Mouse (Mus musculus): ENCODE results near the gene Cdr2.
"Not testable (repeated sequence)": the region's sequence is repeated elsewhere in the genome, so short reads cannot be mapped to it uniquely, and the experiment has no call there.

Cdr2 gene

DNA sequence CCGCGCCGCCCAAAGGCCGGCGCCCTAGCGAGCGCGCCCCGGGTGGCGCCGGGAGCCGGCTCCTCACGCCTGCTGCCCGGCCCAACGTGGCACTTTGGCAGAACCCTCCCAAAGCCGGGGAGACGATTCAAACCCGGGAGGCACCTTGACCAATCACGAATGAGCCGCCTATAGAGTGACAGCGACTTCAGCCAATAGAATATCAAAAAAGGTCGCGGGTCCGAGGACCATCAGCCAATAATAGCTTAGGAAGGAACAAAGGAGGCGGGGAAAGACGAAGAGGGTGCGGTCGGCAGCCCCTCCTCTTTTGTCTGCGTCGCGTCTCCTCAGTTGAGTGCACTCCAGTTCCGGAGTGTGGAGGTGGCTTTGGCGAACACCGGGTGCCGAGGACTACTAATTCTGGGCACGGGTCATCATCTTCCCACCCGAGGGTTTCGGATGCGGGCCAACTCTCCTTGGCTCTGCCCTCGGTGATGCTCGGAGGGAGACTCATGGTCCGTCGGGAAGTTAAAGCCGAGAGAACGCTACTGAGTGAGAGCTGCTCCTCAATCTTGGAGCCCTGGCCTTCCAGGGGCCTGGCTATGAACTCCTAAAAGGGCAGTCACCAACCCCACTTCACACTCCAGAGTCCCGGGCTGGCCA is at the start of gene Cdr2, which contains the start of gene Mfsd13b:
Cdr2 (minus strand) TSS at position 113 of the 642 bp plus-strand sequence.
Mfsd13b (plus strand) TSS at position 310 of the 642 bp plus-strand sequence.
- peak; percentile 94 to 95 for DNase-seq

DNA sequence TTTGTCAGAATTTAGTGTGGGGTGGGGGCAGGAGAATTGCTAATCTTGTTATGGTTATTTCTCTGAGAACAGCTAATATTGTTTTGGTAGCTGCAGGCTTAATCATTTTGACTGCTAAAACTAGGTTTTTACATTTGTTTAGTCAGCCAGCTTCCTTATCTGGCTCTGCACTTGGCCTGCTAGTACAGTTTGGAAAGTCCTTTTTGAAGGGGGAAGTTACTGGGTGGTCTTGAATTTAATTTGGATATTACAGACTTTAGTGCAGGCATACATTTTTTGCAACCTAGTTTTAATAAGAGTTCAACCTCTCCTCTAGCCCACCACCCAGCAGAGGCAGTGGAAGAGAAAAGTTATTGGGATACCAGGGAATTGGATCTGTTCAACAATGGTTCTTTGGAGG is 47.8 kb upstream of the Cdr2 start:
- not testable (repeated sequence) for DNase-seq

DNA sequence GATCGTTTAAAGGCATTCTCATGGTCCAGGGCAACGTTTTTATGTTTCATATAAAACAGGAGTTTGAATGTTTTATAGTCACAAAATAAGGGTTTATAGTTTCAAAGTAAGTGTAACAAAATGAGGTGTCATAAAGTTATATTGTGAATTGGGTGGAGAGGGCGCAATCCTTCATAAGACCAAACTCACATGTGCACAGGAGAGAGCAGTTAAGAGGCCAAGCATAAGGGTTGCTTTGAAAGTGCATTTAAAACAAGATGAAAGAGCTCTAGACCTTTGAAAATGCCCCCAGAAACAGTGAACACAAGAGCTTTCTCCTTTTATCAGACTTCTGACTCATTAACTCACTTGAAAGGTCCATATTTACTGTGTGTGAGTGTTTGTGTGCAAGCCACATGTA is 44.2 kb upstream of the Cdr2 start:
- DNase-seq: no peak

DNA sequence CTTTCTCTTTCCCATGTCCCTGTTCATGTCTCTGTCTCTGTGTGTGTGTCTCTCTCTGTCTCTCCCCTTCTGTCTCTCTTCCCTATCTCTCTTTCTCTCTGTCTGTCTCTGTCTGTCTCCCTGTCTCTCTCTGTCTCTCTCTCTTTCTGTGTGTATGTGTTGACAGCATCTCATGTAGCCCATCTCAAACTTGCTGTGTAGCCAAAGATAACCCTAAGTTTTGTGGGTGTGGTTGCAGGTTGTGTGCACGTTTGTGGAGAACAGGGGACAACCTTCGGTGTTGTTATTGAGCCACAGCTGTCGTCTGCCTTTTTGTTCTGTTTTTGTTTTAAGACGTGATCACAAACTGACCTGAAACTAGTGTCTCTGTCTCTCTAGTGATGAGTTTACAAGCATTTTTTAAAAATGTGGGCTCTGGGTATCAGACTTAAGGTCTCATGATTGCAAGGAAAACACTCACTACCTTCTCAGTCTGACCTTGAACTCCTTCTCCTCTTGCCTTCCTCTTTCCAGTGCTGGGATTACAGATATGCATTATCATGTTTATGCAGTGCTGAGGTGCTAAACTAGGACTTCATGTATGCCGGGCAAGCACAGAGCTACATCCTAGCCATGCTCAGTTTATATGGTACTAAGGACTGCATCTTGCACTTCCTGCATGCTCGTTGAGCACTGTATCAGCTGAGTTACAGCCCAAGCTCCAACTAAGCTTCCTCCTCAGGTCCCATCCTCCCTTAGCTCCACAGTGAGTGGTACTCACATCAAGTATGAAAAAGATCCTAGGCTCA is 43.3 kb upstream of the Cdr2 start:
- DNase-seq: no peak

DNA sequence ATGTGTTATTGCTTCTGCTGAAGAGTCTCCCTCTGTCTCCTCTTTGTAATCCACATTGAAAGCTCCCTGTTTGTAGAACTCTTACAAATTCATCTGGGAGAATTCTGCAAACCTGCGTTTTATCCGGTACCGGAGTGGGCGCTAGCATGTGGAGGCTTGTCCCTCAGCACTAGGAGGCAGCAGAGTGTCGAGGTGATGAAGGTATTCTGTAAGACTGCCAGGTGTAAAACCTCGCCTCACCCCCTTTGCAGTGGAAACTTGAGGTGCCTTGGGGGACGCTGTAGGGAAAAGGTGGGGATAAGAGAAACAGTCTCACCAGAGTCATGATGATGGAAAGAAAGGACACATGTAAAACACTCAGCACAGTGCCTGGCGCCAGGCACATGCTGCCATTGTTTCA is 38.2 kb upstream of the Cdr2 start:
- DNase-seq: no peak

DNA sequence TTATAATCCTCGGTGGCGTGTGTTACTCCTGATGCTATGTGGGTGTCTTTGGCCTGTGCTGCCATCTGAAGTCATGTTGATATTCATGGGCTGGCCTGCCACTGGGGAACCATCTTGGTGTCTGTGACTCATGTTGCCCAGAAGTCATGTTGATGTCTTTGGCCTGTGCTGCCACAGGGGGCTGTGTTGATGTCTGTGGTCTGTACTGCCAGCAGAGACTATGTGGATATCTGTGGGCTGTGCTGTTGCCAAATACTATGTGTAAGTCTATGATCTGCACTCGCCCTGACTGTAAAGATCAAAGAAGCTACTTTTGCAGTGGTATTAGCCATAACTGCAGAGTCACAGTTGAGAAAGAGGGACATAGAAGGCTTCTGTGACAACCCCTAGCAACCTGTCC is 36.7 kb upstream of the Cdr2 start:
- DNase-seq: no peak

DNA sequence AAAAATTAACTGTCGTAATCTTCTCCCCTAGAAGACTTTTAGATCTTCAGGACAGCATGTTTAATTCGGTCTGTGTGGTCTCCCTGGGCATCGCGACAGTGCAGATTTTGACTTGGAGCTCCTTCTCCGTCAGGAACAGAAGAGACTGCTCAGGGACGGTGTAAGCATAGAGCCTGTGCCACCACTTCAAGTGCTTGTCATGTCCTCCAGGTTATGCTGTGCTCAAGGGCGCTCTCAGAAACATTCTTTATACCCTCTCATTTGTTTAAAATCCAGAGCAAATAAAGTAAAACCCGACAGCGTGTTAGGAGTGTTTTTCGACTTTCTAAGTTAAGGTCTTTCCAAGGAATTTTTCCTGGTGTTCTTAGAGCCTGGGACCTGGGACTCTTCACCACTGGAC is 32.4 kb upstream of the Cdr2 start:
- DNase-seq: no peak

DNA sequence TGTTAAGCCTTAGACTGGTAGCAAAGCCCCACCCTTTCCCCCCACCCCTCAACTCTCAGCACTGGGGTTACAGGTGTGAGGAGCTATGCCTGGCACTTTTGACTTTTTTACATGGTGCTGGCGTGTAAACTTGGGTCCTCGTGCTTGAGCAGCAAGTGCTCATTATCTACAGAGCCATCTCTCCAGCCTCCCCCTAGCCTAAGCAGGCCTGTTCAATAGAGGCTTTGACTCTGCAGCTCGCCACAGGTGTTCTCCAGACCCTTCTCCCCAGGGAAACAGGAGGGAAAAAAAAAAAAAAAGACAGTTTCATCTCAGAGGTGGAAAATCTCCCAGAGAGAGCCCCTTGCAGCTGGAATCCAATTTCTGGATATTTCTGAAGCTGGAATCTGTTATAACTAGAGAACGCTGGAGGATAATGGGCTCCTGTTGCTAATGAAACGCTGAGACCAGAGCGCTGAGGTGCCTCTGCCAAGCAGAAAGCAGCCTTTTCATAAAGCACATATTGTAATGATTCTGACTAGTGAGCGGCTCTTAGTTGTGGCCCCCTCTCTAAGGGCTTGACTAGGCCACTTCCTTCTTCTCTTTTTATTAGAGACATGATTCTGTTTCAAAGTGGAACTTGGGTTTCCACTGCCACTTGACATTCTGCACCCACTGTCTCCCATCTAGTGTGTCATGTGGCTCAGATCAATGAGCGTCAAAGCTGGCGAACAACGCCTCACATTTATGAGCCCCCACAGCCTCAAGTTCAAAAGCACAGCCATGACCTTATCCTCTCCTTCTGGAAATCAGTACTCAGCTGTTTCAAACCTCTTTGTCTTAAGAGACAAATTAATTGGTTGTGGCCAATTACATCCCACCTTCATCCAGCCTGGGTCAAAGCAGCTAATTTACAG is 29.9 kb upstream of the Cdr2 start:
- no peak for DNase-seq

DNA sequence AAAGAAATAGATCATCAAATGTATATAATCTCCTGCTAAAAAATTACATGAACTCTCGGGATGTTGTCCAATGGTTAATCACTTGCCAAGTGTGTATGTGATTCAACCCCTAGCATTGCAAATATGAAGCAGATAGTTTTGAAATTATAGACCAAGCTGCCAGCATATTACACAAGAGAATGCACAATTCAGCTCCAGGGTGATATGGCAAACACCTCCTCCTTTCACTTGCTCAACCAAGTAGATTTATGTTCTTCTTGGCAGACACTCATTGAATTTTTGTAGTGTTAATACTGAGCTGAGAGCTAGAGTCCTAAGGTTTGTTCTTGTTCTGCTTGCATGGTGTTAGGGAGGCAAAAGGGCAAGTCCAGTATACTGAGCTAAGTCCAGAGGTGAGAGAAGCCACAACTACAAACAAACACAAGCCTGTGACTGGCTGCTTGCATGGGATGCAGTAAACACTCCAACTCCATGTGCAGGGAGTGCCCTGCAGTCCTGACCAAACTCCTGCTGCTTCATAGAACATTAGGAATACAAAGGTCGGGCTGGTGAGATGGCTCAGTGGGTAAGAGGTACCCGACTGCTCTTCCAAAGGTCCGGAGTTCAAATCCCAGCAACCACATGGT is 21.8 kb upstream of the Cdr2 start:
- no peak for DNase-seq

DNA sequence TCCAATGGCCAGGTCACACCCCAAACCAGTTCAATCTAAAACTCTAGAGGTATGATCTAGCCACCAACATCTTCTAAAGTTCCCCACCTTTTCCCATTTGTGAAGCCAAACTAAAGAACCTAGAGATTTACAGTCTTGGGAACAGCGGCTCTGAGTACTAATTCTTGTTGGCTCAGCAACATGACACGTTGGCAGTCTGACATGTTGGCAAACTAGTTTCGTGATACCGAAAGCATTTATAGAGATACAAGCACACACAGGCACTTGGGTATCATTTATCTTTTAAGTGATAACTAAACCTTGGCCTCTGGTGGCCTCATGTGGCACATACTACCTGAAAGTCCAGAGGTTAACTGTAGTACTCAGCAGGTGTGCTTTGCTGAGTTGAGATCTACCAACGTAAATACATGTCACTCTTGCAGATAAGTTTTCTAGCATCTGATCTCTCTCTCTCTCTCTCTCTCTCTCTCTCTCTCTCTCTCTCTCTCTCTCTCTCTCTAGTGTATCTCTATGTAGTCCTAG is 20.4 kb upstream of the Cdr2 start:
- no peak for DNase-seq

DNA sequence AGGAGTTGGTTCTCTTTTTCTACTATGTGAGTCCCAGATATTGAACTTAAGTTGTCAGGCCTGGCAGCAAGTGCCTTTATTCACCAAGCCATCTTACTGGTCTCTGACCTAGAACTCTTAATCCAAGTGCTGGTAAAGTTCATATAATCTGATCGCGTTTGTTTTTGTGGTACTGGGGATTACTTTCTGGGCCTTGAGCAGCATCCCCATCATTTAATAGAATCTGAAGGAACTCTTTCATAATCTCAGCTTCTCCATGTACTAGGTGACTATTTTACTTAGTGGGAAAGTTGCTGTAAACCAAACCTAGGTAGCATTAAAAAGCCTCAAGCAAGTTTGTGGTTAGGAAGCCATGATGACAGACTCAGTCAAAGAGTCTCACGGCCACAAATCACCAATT is 19.8 kb upstream of the Cdr2 start:
- DNase-seq: no peak

DNA sequence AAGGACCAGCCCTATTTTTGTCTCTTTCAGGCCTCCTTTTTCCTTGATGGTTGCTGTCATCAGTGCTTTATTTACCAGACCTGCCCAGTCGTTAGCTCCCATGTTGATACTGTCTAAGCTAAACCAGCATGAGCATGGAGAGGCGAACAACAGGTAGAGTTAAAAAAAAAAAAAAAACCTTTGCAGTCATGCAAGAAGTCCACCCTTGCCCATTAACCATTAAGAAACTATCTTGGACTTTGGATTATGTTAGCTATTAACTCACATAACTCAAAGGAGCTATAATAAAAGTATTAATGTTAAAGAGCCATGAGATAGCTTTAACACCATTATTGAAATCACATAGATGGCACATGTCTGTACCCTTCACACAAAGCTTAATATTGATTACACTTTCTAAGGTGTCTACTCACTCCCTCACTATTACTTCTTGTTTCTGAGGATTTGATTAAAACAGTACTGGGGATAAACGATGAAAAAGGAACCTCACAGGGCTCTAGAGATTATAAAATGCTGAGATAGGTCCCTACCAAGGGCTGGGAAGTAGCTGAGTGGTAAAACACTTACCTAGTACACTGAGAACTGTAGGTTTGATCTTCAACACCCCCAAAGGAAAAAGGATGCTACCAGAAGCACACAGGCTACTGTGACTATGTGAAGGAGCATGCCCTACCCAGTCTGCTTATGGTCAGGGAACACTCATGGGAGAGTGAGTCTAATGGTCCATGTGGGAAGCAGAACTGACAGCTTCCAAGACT is 18.1 kb upstream of the Cdr2 start:
- no peak for DNase-seq

DNA sequence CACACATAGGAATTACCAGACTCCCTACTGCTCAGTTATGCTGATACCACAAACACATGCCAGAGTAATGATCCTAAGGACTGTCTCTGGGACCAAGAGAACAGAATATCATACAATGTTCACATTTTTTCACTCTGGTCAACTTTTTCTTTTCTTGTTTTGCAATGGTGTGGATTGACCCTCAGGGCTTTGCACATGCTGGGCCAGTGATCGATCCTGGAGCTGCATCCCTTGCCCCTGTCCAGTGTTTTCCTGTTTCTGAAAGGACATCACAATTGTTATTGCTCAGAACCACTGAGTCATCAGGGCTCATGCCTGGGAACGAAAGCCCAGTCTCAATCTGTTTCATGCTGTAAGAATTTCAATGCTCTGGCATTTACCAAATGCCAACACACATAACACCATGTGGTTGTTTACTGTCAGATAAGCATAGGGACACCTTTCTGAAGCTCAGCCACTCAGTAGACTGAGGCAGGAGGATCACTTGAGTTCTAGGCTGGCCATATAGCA is 17.0 kb upstream of the Cdr2 start:
- no peak for DNase-seq

DNA sequence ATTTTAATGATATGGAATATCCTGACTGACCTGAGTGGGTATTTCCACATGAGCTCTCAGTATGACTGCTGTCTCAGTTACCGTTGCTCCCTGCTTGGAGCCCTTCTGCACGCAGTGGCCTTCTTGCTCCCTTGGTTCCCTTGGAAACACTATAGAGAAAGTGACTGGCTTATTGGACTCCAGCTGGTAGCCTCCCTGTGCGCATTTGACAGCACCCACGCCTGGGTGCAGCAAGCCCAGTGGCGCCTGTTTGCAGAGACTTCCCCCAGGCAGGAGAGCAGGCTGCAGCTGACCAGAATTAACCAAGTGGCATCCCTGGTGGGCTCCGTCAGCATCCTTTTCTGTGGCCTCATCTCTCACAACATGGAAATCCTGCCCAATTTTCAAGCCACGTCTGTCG is 9.1 kb upstream of the Cdr2 start:
- no peak for DNase-seq

DNA sequence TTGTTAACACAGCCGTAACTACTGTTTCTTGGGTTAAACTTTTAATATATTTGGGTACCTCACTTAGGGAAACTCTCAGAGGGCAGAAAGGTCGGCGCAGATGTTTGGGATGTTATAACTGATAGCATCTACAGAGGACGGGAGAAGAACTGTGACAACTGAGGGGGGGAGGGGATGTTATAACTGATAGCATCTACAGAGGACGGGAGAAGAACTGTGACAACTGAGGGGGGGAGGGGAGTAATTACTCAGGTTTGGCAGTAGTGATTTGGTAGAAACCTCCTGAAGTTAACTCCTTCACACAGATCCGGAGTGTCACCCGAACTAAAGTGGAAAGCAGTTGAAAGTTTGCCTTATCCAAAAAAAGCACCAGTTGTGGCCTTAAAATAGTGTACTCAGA is 856 bp upstream of the Cdr2 start:
- DNase-seq: no peak

DNA sequence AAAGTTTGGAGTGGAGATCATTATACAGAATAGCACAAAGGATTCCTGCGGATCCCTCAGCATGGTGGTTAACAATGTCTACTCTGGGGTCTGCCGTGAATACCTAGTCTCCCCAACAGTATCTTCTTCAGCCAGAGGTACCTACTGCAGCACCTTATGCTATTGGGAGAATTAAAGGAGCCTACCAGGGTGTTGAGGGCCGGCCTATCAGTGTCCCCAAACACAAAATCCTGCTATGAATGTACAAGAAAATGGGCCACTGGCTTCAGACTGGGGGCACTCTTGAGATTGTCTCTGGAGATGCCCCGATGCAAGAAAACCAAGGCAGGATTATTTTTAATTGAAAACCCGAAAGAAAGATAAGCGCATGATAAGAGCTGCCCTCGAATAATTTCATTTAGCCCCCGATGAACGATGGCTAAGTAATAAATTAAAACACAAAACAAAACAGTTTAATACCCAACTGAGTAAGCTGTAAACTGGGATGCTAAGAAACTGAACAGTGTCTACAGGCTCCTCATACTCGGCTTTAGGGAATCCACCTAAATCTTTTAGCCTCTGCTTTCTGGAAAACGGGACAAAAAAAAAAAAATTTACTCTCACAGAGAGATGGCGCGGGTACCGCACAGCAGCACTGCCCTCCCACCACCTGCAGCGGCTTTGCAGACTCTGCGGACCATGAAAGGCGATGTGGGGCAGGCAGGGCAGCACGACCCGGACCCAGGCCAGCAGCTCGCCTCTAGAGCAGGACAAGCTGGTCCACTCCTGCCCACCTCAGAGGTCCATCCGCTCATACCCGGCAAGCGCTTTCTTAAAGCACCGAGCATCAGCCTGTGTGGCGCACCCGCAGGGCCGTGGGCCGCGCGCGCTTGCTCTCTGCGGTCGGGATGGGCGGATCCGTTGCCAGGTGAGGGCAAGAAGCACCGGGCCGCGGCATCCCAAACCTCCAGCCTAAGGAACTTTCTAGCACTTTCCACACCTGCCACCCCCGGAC is 884 bp downstream of the Cdr2 start:
- DNase-seq: peak; percentile 39 to 62

DNA sequence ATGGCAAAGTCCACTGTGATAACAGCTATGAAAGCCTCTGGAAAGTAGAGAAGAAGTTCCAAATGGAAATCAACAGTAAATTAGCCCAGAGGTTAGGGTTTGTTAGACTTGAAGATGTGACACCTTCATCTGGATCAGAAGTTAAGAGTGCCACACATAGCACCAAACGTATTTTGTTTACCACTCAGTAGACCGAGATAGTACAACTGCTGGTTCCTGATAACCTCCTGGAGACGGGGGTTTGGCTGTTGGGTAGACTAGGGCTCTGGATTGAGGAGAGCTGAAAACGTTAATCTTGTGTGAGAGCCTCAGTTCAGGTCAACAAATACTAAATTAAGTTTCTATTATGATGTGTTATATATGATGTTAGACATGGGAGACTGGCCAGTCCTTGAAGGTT is 2.1 kb downstream of the Cdr2 start:
- DNase-seq: no peak

DNA sequence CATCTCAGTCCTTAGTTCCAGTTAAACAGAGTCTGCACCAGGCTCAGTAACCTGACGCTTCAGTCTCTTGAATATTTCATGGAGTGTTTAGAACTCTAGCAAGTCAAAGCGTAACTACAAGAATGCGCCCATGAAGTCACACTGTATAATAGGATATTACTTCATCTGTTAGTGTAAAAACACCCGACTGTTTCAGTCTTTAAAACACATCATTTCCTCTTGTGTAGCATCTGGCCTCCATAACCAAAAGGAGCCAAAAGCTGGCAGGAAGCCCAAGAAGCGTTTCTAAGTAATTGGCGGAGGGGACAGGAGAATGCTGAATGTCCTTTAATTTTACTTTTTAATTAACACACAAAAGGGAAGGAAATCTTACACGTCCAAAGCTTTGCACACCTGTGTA is 5.0 kb downstream of the Cdr2 start:
- no peak for DNase-seq

DNA sequence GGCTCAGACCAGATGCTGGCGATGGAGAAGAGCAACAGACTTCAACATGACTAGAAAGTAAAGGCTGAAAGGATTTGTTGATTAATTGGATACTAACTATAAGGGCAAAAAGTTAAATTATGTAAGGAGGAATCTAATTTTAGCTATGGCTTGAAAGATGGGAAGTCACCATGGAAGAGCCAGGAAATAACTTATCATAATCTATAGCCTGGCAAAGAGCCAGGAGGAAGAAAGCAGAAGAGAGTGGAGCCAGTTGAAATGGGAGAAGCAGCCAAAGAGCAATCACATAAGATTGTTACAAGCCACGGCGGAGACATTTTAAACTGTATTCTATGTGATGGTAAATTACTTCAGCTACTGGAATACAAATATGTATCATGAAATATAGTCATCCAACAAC is 8.1 kb downstream of the Cdr2 start:
- no peak for DNase-seq

DNA sequence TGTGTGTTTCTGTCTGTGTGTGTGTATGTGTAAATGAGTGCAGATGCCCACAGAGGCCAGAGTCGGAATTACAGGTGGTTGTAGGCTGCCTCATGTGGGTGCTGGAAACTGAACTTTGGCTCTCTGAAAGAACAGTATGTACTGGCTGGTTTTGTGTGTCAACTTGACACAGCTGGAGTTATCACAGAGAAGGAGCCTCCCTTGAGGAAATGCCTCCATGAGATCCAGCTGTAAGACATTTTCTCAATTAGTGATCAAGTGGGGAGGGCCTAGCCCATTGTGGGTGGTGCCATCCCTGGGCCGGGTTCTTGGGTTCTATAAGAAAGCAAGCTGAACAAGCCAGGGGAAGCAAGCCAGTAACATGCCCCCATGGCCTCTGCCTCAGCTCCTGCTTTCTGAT is 9.6 kb downstream of the Cdr2 start:
- not testable (repeated sequence) for DNase-seq

DNA sequence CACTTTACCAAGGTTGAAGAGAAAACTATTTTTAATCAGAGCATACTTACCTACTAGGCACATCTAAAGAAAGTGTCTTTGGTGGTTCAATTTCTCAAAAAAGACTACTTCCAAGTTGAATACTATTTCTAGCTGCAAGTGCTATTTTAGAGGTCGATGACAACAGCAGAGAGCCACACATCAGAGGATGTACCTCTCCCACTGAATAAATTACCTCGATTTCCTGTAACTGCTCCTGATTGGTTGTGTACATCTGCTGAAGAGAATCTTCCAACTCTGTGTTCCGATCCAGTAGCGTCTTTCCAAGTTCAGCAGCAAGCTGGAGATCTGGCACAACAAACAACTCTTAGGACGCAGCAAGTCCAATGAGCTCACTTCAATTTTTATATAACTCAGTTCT is 12.0 kb downstream of the Cdr2 start:
- DNase-seq: no peak
